Mouse (Mus musculus) lung, adult 2 months (tissue): ENCODE data around the gene Ampd2. TPM values are rescaled to one million over a fixed set of nuclear protein-coding genes. Genes with fewer than 3 reads are reported as not detected.

Experiments
- DNase-seq: peaks from one replicate; pipeline ENCODE4 v3.0.0; 2022
- H3K4me1 ChIP-seq: fragments of 200-500 bp; 2 replicates; pipeline ENCODE4 v1.6.1; 2011; ENCODE audit warnings: low read length; ENCODE audit not compliant: control insufficient read depth, insufficient read depth
- H3K4me3 ChIP-seq: fragments of 200-500 bp; replicated peaks from 2 replicates; pipeline ENCODE3; 2011; ENCODE audit warnings: low read depth, mild to moderate bottlenecking, control low read depth, low read length; ENCODE audit errors: extremely low read depth
- CTCF ChIP-seq: fragments of 200-500 bp; IDR thresholded peaks from 2 replicates; pipeline ENCODE4 v1.5.1; 2011; ENCODE audit warnings: mild to moderate bottlenecking, low read length, control low read depth; ENCODE audit not compliant: insufficient read depth
- POLR2A ChIP-seq: fragments of 200-500 bp; IDR thresholded peaks from 2 replicates; pipeline ENCODE4 v1.6.1; 2011; ENCODE audit warnings: low read depth, mild to moderate bottlenecking, control low read depth, low read length, borderline replicate concordance; ENCODE audit errors: extremely low read depth
- WGBS: fragments of 180-500 bp; shearing (Covaris S2); methylation state at CpG from one replicate; pipeline ENCODE4 v1.1.7; 2018; 5-methylcytosine and 5-hydroxymethylcytosine counted together
- polyA plus RNA-seq: library from polyadenylated mRNA; depleted of rRNA; stranded (reverse); fragments of >200 nt; gene quantifications from 2 replicates; pipeline ENCODE4 v1.2.3, GENCODE M21; 2012; rRNA removed

The Ampd2 gene
- polyA plus RNA-seq, 1 experiment: 84.7 TPM

GRCm38 (mm10) chr3:108025318-108025717 is 61.1 kb downstream of the Ampd2 start:
- 61% methylated on average over 4 of the region's 4 CpGs for WGBS
- TF ChIP-seq POLR2A (no peak), CTCF (no peak)
- DNase-seq: no peak

More at GRCm38 (mm10) chr3:108025318-108025717, 61.1 kb downstream of the Ampd2 start:
- no peak overlapping the region for H3K4me3 ChIP-seq
- H3K4me1 ChIP-seq: peaks cover 4% of the 10 kb centered on the region; the same call in 1 of the 2 replicates

Other genes starting within 250 kb of the Ampd2 start
- gene Eps8l3, start 209.4 kb downstream of the Ampd2 start, polyA plus RNA-seq: 0.61 TPM in 1 of 2 replicates, not detected in the other
- gene Gstm5, start 190.8 kb downstream of the Ampd2 start, polyA plus RNA-seq: 8.4 and 15.3 TPM in 2 replicates
- gene Gstm7, start 154.8 kb downstream of the Ampd2 start, polyA plus RNA-seq: 5.7 and 12.6 TPM in 2 replicates
- 3.5 and 6.9 TPM in 2 replicates for gene Gstm6, start 142.9 kb downstream of the Ampd2 start, polyA plus RNA-seq
- 0.65 and 3.1 TPM in 2 replicates for gene Gstm3, start 117.4 kb downstream of the Ampd2 start, polyA plus RNA-seq
- 183 and 285 TPM in 2 replicates for gene Gstm2, start 100.2 kb downstream of the Ampd2 start, polyA plus RNA-seq
- gene Gstm1, start 68.7 kb downstream of the Ampd2 start, polyA plus RNA-seq: 1,241 and 1,426 TPM in 2 replicates
- 11.7 and 17.9 TPM in 2 replicates for gene Gstm4, start 41.8 kb downstream of the Ampd2 start, polyA plus RNA-seq
- gene Gnat2, start 6.1 kb upstream of the Ampd2 start, polyA plus RNA-seq: 0.24 TPM in 1 of 2 replicates, not detected in the other
- 15.9 and 29.5 TPM in 2 replicates for gene Gnai3, start 59.5 kb upstream of the Ampd2 start, polyA plus RNA-seq
- not detected in 2 replicates for gene Gpr61, start 68.2 kb upstream of the Ampd2 start, polyA plus RNA-seq
- gene Amigo1, start 99.7 kb upstream of the Ampd2 start, polyA plus RNA-seq: 22.3 and 27.1 TPM in 2 replicates
- 8.1 and 11.4 TPM in 2 replicates for gene Cyb561d1, start 114.6 kb upstream of the Ampd2 start, polyA plus RNA-seq
- 8.6 and 10.5 TPM in 2 replicates for gene Atxn7l2, start 124.3 kb upstream of the Ampd2 start, polyA plus RNA-seq
- 0.18 and 3.1 TPM in 2 replicates for gene Sypl2, start 140.0 kb upstream of the Ampd2 start, polyA plus RNA-seq
- gene Psma5, start 170.3 kb upstream of the Ampd2 start, polyA plus RNA-seq: 22.6 and 37.4 TPM in 2 replicates
- gene Sort1, start 197.4 kb upstream of the Ampd2 start, polyA plus RNA-seq: 104 and 141 TPM in 2 replicates